Mouse (Mus musculus) mature B cell (primary cell): ENCODE results near the gene Tmem141.

Source experiments
- in situ Hi-C: fragments of 300-500 bp; cut with MboI; formaldehyde crosslinking; loops from 2 replicates; pipeline ENCODE4 v1.14.3; 2019

Gene Tmem141

DNA sequence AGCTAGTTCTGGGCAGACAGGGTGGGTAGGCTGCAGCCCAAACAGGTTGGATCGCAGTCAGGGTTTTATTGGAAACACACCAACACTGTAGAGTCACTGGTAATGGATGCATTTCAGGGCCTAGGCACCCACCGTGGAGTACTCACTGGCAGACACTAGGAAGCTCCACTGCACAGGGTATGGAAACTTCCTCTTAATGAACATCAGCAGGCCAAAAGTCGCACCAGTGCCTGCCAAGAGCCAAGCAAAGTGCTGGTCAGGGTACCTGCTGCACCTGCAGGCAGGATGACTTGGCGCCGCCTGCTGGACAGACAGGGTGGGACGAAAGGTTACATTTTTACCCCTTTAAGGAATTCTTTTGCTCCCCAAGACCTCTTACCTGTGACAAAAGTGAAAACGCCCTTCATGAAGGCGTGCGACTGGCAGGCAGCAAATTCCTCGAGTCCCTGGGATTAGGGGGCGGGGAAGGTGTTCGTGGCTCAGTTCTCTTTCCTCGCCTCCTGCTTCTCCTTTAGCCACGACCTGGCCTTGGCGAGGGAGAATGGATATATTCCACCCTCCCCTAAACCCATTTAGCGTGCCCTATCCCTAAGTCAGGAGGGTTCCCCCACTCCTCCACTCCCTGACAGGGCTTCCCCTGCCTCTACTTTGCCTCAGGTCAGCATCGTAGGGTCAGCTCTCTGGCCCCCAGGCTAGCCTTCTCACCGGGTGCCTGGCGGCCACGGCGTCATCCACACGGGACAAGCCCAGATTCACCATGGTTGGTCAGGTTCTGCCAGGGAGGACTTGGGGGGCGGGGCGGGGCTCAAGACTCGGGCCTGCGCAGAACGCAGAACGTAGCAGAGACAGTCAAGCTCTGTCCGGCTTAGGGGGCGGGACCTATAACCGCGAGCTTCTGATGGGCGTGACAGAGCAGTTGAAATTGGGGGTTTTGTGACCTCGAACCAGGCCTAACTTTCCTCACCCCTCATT, at the start of gene Tmem141:
Tmem141 (minus strand) TSS at position 777 of the 972 bp plus-strand sequence.
- in situ Hi-C loops = no loop called here

DNA sequence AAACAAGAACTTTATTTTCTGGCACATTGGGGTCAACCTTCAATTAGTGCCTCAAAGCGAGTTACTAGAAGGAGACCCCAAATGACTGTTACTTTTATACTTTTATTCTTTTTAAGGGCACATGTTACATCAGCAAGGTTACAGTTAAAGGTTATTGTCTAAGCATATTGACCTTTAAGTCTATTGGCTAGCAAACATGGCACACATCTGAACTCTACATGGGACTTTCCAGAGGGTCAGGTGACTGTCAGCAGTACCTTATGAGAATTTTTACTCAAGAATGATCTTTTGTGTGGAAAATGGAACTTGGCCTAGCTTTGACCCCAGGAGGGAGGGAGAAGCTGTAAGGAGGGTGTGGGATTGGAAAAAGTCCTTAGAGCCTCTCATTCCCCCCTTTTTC, 44.7 kb upstream of the Tmem141 start:
- in situ Hi-C loops = no loop called here

- in situ Hi-C loops = no loop called here
Measured at GRCm38 (mm10) chr2:25664125-25664524, 42.3 kb upstream of the Tmem141 start.

DNA sequence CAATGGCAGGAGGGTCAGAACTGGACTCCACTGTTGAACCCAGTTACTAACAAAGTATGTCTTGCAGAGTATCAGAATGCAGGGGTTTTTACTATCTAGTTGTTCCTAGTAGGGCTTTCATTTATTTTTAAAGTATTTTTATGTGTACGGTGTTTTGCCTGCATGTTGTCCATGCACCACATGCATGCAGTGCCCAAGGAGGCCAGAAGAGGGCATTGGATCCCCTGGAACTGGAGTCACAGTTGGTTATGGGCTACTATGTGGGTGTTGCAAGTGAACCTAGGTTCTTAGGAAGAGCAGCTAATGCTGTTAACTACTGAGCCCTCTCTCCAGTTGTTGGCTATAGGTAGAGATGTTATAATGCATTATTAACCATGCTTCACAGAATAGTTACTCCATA, 41.7 kb upstream of the Tmem141 start:
- in situ Hi-C loops = no loop called here

- in situ Hi-C loops = no loop called here
Measured at GRCm38 (mm10) chr2:25661245-25661970, 39.6 kb upstream of the Tmem141 start.

DNA sequence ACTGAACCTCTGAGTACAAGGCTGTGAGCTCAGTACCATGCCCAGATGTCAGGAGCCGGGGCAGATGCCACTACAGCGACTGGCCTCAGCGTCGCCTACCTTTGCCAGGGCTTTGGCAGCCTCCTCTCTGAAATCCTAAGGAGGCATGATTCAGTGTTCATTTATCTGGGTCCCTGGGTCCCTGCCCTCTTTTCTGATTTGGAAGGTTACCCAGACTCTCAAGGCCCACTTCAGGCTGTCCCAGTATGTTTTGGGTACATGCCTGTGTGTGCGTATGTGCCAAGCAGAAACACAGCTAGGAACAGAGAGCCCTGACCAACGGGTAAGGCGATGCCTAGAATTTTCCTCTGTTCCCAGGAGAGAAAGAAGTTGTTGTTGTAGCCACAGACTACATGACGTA, 38.5 kb upstream of the Tmem141 start:
- in situ Hi-C loops = no loop called here

DNA sequence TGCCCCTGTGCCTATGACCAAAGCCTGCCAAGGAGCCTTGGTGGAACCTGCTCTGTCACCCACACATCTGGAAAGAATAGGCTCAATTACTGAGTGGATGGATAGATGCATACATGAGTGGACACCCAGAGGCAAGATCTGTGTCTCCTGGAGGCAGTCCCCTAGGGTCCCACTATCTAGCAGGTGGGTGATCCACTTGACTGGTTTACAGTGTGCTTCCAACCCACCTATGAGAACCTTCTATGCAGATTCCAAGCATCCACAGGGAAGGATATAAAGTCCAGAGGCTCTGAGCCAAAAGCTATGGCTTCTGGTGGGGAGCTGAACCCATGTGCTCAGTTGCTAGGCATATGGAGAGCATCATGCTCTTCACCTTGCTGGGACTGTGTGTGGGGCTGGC, 35.8 kb upstream of the Tmem141 start, which contains the start of gene Lcn5:
Lcn5 (plus strand) TSS at position 301 of the 400 bp plus-strand sequence.
- in situ Hi-C loops = no loop called here

GRCm38 (mm10) chr2:25657246-25657645, 35.4 kb upstream of the Tmem141 start:
- in situ Hi-C loops = no loop called here

- in situ Hi-C loops = no loop called here
Measured at GRCm38 (mm10) chr2:25656691-25657090, 34.9 kb upstream of the Tmem141 start.

GRCm38 (mm10) chr2:25654502-25654901, 32.7 kb upstream of the Tmem141 start:
- in situ Hi-C loops = no loop called here

- in situ Hi-C loops = no loop called here
Measured at GRCm38 (mm10) chr2:25652902-25653301, 31.1 kb upstream of the Tmem141 start, which contains the start of gene Lcn8. Gene Lcn8 (plus strand): TSS chr2:25653120.

GRCm38 (mm10) chr2:25639890-25640289, 18.1 kb upstream of the Tmem141 start:
- in situ Hi-C loops = no loop called here

DNA sequence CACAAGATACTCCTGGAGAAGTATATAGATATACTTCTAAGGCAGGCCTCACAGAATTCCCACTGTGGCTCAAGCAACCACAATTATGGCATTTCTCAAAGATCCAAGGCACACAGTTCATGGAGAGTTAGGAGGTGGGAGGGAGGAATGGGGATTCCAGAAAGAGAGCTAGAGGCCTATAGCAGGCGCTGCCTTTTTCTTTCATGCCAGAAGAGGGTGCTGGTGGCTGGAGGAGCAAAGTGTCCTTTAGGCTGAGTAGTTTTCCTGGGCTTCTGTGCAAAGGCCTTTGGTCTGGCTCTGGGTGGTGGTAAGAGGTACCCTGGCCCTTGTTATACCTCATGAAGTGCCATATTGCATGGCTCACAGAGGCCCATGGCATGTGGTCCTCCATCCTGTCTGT, 12.2 kb upstream of the Tmem141 start:
- in situ Hi-C loops = no loop called here

GRCm38 (mm10) chr2:25633616-25634015, 11.8 kb upstream of the Tmem141 start:
- in situ Hi-C loops = no loop called here

DNA sequence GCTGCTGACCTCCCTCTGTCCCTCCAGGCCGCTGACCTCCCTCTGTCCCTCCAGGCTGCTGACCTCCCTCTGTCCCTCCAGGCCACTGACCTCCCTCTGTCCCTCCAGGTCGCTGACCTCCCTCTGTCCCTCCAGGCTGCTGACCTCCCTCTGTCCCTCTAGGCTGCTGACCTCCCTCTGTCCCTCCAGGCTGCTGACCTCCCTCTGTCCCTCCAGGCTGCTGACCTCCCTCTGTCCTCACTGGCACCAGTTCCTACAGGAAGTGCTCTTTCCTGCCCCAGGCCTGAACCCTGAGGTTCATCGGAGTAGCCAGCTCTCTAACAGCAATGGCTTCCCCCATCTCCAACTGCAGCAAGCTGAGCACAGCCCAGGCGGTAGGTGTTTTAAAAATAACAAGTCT, 6.9 kb upstream of the Tmem141 start:
- in situ Hi-C loops = no loop called here

GRCm38 (mm10) chr2:25627811-25628210, 6.0 kb upstream of the Tmem141 start, which contains the start of gene Fcna:
Gene Fcna (minus strand): TSS chr2:25628030.
- in situ Hi-C loops = no loop called here

DNA sequence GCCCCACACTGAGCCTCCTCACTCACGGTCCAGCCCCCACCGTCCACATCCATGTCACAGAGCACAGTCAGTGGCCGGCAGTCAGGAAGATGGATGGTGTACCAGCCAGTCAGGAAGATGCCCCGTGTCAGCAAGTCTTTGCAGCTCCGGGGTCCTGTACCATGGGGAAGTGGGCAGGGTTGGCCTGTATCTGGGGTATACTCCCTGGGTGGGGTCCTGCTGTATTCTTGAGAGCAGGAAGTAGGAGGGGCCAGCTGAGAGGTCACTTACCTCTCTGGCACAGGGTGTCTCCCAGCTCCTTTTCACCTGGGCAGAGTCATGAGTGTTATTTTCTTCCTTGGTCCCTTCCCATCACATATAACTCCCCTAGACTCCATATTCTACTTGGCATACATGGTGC, 4.2 kb upstream of the Tmem141 start:
- in situ Hi-C loops = no loop called here

DNA sequence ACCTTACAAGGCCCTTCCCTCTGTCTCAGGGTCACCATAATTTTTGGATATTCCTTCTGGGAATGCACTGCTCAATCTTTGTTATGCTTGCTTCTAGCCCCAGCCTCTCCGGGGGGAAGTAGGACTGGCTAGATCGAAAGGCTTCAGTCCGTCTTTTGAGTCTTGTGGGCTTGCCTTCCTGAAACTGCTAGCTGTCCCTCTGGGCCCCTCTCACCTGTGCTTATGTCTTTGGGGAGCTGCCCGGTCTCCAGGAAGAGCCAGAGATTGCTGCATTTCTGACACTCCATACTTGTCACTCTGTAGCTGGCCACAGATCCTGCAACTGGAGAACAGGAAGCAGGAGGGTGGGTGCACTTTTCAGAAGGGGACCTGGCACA, 965 bp downstream of the Tmem141 start:
- in situ Hi-C loops = no loop called here

- in situ Hi-C loops = no loop called here
Measured at GRCm38 (mm10) chr2:25620386-25620785, 1.4 kb downstream of the Tmem141 start.

- in situ Hi-C loops = no loop called here
Measured at GRCm38 (mm10) chr2:25617578-25617977, 4.2 kb downstream of the Tmem141 start, which contains the start of gene Ccdc183. Gene Ccdc183 (minus strand): TSS chr2:25617678.

- in situ Hi-C loops = no loop called here
Measured at GRCm38 (mm10) chr2:25616398-25616797, 5.4 kb downstream of the Tmem141 start.

GRCm38 (mm10) chr2:25608671-25609070, 13.1 kb downstream of the Tmem141 start:
- in situ Hi-C loops = no loop called here
